Mouse (Mus musculus) liver, adult 2 months (tissue): ENCODE measurements around the gene Syt1.

ENCODE experiments used
- CTCF ChIP-seq: fragments of 200-500 bp; IDR thresholded peaks from 2 replicates; pipeline ENCODE4 v1.5.1; 2011; ENCODE audit warnings: low read depth, low read length, control low read depth
- POLR2A ChIP-seq: fragments of 200-500 bp; IDR thresholded peaks from 2 replicates; pipeline ENCODE4 v1.6.1; 2011; ENCODE audit warnings: low read length, control low read depth; ENCODE audit not compliant: insufficient read depth; ENCODE audit errors: extremely low read depth

GRCm38 (mm10) chr10:108461862-108462261 lies 548.9 kb downstream of the Syt1 start:
- TF ChIP-seq CTCF (no peak), POLR2A (no peak)
